Mouse (Mus musculus) hindbrain, embryonic 10.5 days (tissue): ENCODE measurements around the gene Gcnt2. TPM values are rescaled to one million over a fixed set of nuclear protein-coding genes. Genes with fewer than 3 reads are reported as not detected.

Source experiments
- DNase-seq: peaks from one replicate; pipeline ENCODE4 v3.0.0-alpha.2; 2017; ENCODE audit warnings: low spot score
- H3K27ac ChIP-seq: fragments of 300-500 bp; sonication (generic); 2 replicates; pipeline ENCODE4 v1.5.1; 2016; ENCODE audit warnings: mild to moderate bottlenecking, moderate library complexity
- H3K27me3 ChIP-seq: fragments of 300-500 bp; sonication (generic); 2 replicates; pipeline ENCODE4 v1.6.1; 2016; ENCODE audit warnings: mild to moderate bottlenecking; ENCODE audit not compliant: poor library complexity, insufficient read depth, severe bottlenecking
- H3K36me3 ChIP-seq: fragments of 300-500 bp; sonication (generic); 2 replicates; pipeline ENCODE4 v1.6.1; 2016; ENCODE audit warnings: mild to moderate bottlenecking, moderate library complexity
- H3K4me1 ChIP-seq: fragments of 300-500 bp; sonication (generic); replicated peaks from 2 replicates; pipeline ENCODE4 v1.6.1; 2016; ENCODE audit warnings: mild to moderate bottlenecking
- H3K4me3 ChIP-seq: fragments of 300-500 bp; sonication (generic); 2 replicates; pipeline ENCODE4 v1.5.1; 2016; ENCODE audit warnings: mild to moderate bottlenecking, moderate library complexity
- H3K9me3 ChIP-seq: fragments of 300-500 bp; sonication (generic); 2 replicates; pipeline ENCODE4 v1.6.1; 2016; ENCODE audit warnings: mild to moderate bottlenecking, moderate library complexity
- WGBS: fragments of 180-500 bp; shearing (Covaris S2); methylation state at CpG from one replicate; pipeline ENCODE4 v1.1.7; 2016; 5-methylcytosine and 5-hydroxymethylcytosine counted together
- polyA plus RNA-seq: library from polyadenylated mRNA; unstranded; fragments of >200 nt; fragmentation: Nextera tagmentation; extraction: Ambion mirVana; gene quantifications from 2 replicates; pipeline ENCODE4 v1.2.1, GENCODE M21; 2016

Gcnt2 gene
- polyA plus RNA-seq, 1 experiment from 2014 or later, result 3.9 TPM

- 2% methylated on average over 25 of the region's 25 CpGs for WGBS
- peak overlapping the region; percentile 76 for H3K4me3 ChIP-seq
- H3K4me1 ChIP-seq, result peaks cover 18% of the 10 kb centered on the region
- peak overlapping the region; percentile 94 for H3K27ac ChIP-seq
- DNase-seq, result peak; percentile 46
- no peaks in the 10 kb centered on the region for H3K27me3 ChIP-seq
- H3K36me3 ChIP-seq, result peaks cover 19% of the 10 kb centered on the region
- no peaks in the 10 kb centered on the region for H3K9me3 ChIP-seq
These were observed 140.8 kb downstream of the Gcnt2 start for GRCm38 (mm10) chr13:41000140-41000925.

- Histone ChIP-seq H3K27ac (peak within 1 kb of the TSS; percentile 94), H3K36me3 (peaks cover 26% of the 10 kb centered on the region), H3K4me1 (peaks cover 18% of the 10 kb centered on the region), H3K4me3 (peak within 1 kb of the TSS; percentile 76), H3K27me3 (no peaks in the 10 kb centered on the region), H3K9me3 (no peaks in the 10 kb centered on the region)
- peak; percentile 92 for DNase-seq
- WGBS, result under 1% methylated on average over 58 of the region's 58 CpGs
These were observed 141.5 kb downstream of the Gcnt2 start, which contains the start of gene Pak1ip1 for GRCm38 (mm10) chr13:41000926-41001639. Gene Pak1ip1 (plus strand): TSS chr13:41001023.

- WGBS, result 88% methylated on average over 5 of the region's 5 CpGs
- Histone ChIP-seq H3K36me3 (peaks cover 35% of the 10 kb centered on the region), H3K4me1 (peaks cover 18% of the 10 kb centered on the region), H3K9me3 (no peaks in the 10 kb centered on the region), H3K27me3 (no peaks in the 10 kb centered on the region), H3K27ac (no peak overlapping the region), H3K4me3 (peak overlapping the region; percentile 76)
- no peak for DNase-seq
These were observed 142.4 kb downstream of the Gcnt2 start for GRCm38 (mm10) chr13:41002001-41002400.

DNA sequence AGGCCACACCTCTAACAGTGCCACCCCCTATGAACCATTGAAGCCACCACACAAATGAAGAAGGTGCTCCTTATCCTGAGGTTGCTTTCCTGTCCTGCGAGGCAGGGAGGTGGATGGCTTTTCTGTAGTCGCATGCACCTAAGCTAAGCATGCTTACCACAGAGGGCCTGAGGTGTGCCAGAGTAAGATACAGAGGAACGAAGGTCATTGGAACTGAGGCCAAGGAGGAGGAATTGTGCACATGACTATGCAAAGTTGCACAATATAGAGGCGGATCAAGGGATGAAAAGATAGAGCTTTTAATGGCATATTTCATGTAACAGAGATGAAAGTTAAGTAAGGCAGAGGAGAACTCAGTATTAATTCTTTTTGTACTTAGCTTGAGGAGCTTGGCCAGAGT is 146.7 kb downstream of the Gcnt2 start:
- H3K9me3 ChIP-seq, result no peaks in the 10 kb centered on the region
- no peaks in the 10 kb centered on the region for H3K27me3 ChIP-seq
- H3K27ac ChIP-seq, result no peak overlapping the region
- 96% methylated on average over 4 of the region's 4 CpGs for WGBS
- no peak for DNase-seq
- H3K36me3 ChIP-seq, result peaks cover 78% of the 10 kb centered on the region
- peaks cover 11% of the 10 kb centered on the region for H3K4me1 ChIP-seq
- H3K4me3 ChIP-seq, result no peak overlapping the region

- WGBS, result 95% methylated on average over 10 of the region's 10 CpGs
- Histone ChIP-seq H3K36me3 (peaks cover 94% of the 10 kb centered on the region), H3K9me3 (no peaks in the 10 kb centered on the region)
These were observed 148.7 kb downstream of the Gcnt2 start for GRCm38 (mm10) chr13:41008271-41008670.

GRCm38 (mm10) chr13:41008946-41009345 is 149.4 kb downstream of the Gcnt2 start:
- no peaks in the 10 kb centered on the region for H3K27me3 ChIP-seq
- 84% methylated on average over 8 of the region's 8 CpGs for WGBS
- peaks cover 97% of the 10 kb centered on the region for H3K36me3 ChIP-seq
- no peak overlapping the region for H3K4me3 ChIP-seq
- DNase-seq, result no peak
- H3K4me1 ChIP-seq, result no peaks in the 10 kb centered on the region
- H3K9me3 ChIP-seq, result no peaks in the 10 kb centered on the region
- no peak overlapping the region for H3K27ac ChIP-seq

More at GRCm38 (mm10) chr13:41008271-41008670, 148.7 kb downstream of the Gcnt2 start:
- no peak for DNase-seq
- Histone ChIP-seq H3K27me3 (no peaks in the 10 kb centered on the region), H3K4me3 (no peak overlapping the region), H3K4me1 (no peaks in the 10 kb centered on the region), H3K27ac (no peak overlapping the region)

Other genes with a start within 250 kb of the Gcnt2 start
- gene Tfap2a, start 121.4 kb upstream of the Gcnt2 start, polyA plus RNA-seq, result 6.7 and 13.8 TPM in 2 replicates
- 75.8 and 80.5 TPM in 2 replicates for gene Pak1ip1, start 141.3 kb downstream of the Gcnt2 start, polyA plus RNA-seq
- gene Tmem14c, start 156.5 kb downstream of the Gcnt2 start, polyA plus RNA-seq, result 211 and 234 TPM in 2 replicates
- gene Mak, start 220.0 kb downstream of the Gcnt2 start, polyA plus RNA-seq, result 0.91 and 1.8 TPM in 2 replicates